In genomic region chr6:109153624-109154023, GRCm38 (mm10) we compare ENCODE assay signal across 20 mouse cellular contexts.
DNase-seq lines count a peak whose midpoint lies in the region; ATAC-seq and TF ChIP-seq lines count a peak whose summit lies in the region.
"Had no signal": no experiment of that assay in that cellular context is flagged by ENCODE, and none has a peak within 500 bp of the region (broad histone marks: within the 10 kb centered on the region; RNA-seq: fewer than 3 reads in every experiment).

No protein-coding gene starts in this region.

- H3K27ac ChIP-seq in lung, embryonic 14.5 days (ENCODE audit: low read depth), result no peak overlapping the region
- no peak overlapping the region for H3K27ac ChIP-seq in liver, embryonic 12.5 days
- no peak overlapping the region for H3K27ac ChIP-seq in thymus, adult 2 months (ENCODE audit: control insufficient read depth, insufficient read depth, low read length)
- H3K27ac ChIP-seq: embryonic facial prominence, embryonic 13.5 days; gastrocnemius, adult 2 months; hindbrain, postnatal 0 days; limb, embryonic 15.5 days; midbrain, embryonic 10.5 days; neural tube, embryonic 15.5 days; stomach, postnatal 0 days had no signal

- intact Hi-C loops in heart, postnatal 14 days (cut with DNase I), result loop anchor here (5.0 kb wide), 1 partner anchor 276 kb away; no protein-coding TSS in a partner anchor

- TF ChIP-seq CTCF in lung, embryonic 14.5 days (IDR thresholded peaks at IDR 0.05; ENCODE audit: low read depth), result no peak
- no peak for TF ChIP-seq CTCF in thymus, adult 2 months (IDR thresholded peaks at IDR 0.05; ENCODE audit: borderline replicate concordance, control insufficient read depth, extremely low read depth, insufficient read depth, low read length, poor library complexity)

- 37% methylated on average over 7 of the region's 7 CpGs for WGBS in lung, embryonic 14.5 days
- 29% methylated on average over 7 of the region's 7 CpGs for WGBS in liver, embryonic 12.5 days (ENCODE audit: insufficient replicate concordance)
- WGBS in thymus, adult 2 months, result 23% methylated on average over 7 of the region's 7 CpGs

- no peaks in the 10 kb centered on the region for H3K4me1 ChIP-seq in lung, embryonic 14.5 days (ENCODE audit: insufficient read depth)
- no peaks in the 10 kb centered on the region for H3K4me1 ChIP-seq in liver, embryonic 12.5 days
- no peaks in the 10 kb centered on the region for H3K4me1 ChIP-seq in thymus, adult 2 months (replicated peaks; ENCODE audit: control insufficient read depth, insufficient read depth, low read length)
- H3K4me1 ChIP-seq: embryonic facial prominence, embryonic 13.5 days; limb, embryonic 15.5 days; midbrain, embryonic 10.5 days had no signal

- ATAC-seq in lung, embryonic 14.5 days (ENCODE audit: insufficient read depth), result no peak; the same call in 1 of the 2 replicates
- peak; percentile 62 for ATAC-seq in liver, embryonic 12.5 days
- peak; percentile 18; the same call in 1 of the 2 replicates for ATAC-seq in megakaryocyte, adult 5-6 weeks (ENCODE audit: poor library complexity, severe bottlenecking)
- ATAC-seq: hindbrain, postnatal 0 days had no signal

- H3K36me3 ChIP-seq in lung, embryonic 14.5 days (ENCODE audit: insufficient read depth), result no peaks in the 10 kb centered on the region
- H3K36me3 ChIP-seq in liver, embryonic 12.5 days, result no peaks in the 10 kb centered on the region
- H3K36me3 ChIP-seq in thymus, adult 2 months (ENCODE audit: control insufficient read depth, insufficient read depth, low read length), result no peaks in the 10 kb centered on the region
- H3K36me3 ChIP-seq: embryonic facial prominence, embryonic 13.5 days; limb, embryonic 15.5 days; midbrain, embryonic 10.5 days; neural tube, embryonic 15.5 days had no signal

- H3K9me3 ChIP-seq in lung, embryonic 14.5 days (ENCODE audit: low read depth, low read length), result no peaks in the 10 kb centered on the region
- no peaks in the 10 kb centered on the region for H3K9me3 ChIP-seq in liver, embryonic 12.5 days (replicated peaks)
- H3K9me3 ChIP-seq: embryonic facial prominence, embryonic 13.5 days; limb, embryonic 15.5 days; midbrain, embryonic 10.5 days; neural tube, embryonic 15.5 days had no signal

- DNase-seq in heart, adult 9 months (ENCODE audit: low spot score in 2 of 2), result peak; percentile 12 to 13
- no peak for DNase-seq in heart, postnatal 14 days
- DNase-seq in lung, embryonic 14.5 days, result peak; percentile 26
- no peak for DNase-seq in lung, postnatal 14 days
- no peak for DNase-seq in layer of hippocampus, adult 9-11 months
- DNase-seq in thymus, adult 2 months, result no peak
- DNase-seq: adrenal gland, postnatal 14 days; B cell, adult 2 months; cerebellum, adult 8-10 months; gastrocnemius, adult 2 months; kidney, adult 8-10 months; thymus, postnatal 14 days had no signal

- H3K27me3 ChIP-seq in lung, embryonic 14.5 days (ENCODE audit: insufficient read depth, low read length), result no peaks in the 10 kb centered on the region
- H3K27me3 ChIP-seq in liver, embryonic 12.5 days (replicated peaks), result no peaks in the 10 kb centered on the region
- H3K27me3 ChIP-seq in thymus, adult 2 months (ENCODE audit: control insufficient read depth, insufficient read depth, low read length), result no peaks in the 10 kb centered on the region
- H3K27me3 ChIP-seq: embryonic facial prominence, embryonic 13.5 days; limb, embryonic 15.5 days; neural tube, embryonic 15.5 days had no signal

- H3K9ac ChIP-seq in lung, embryonic 14.5 days, result no peak overlapping the region
- no peak overlapping the region for H3K9ac ChIP-seq in liver, embryonic 12.5 days
- H3K9ac ChIP-seq: embryonic facial prominence, embryonic 13.5 days; limb, embryonic 15.5 days; neural tube, embryonic 15.5 days had no signal

- H3K4me2 ChIP-seq in lung, embryonic 14.5 days, result no peak overlapping the region
- no peak overlapping the region for H3K4me2 ChIP-seq in liver, embryonic 12.5 days
- H3K4me2 ChIP-seq: embryonic facial prominence, embryonic 13.5 days; limb, embryonic 15.5 days; neural tube, embryonic 15.5 days had no signal

- TF ChIP-seq POLR2A in thymus, adult 2 months (IDR thresholded peaks at IDR 0.05; ENCODE audit: control insufficient read depth, extremely low read depth, insufficient read depth, low read length, poor library complexity), result no peak

- H3K4me3 ChIP-seq in lung, embryonic 14.5 days (ENCODE audit: low read depth, low read length), result no peak overlapping the region
- no peak overlapping the region for H3K4me3 ChIP-seq in liver, embryonic 12.5 days
- H3K4me3 ChIP-seq in thymus, adult 2 months (ENCODE audit: control insufficient read depth, insufficient read depth, low read length), result no peak overlapping the region
- H3K4me3 ChIP-seq: embryonic facial prominence, embryonic 13.5 days; gastrocnemius, adult 2 months; limb, embryonic 15.5 days; midbrain, embryonic 10.5 days; neural tube, embryonic 15.5 days had no signal

Comparison
In these comparisons a context has a peak if more than half of its experiments do, and no peak if none do; other contexts are left out.
1. DNase-seq: peak in heart, adult 9 months (2 of 2) and lung, embryonic 14.5 days (single experiment); none in heart, postnatal 14 days (0 of 2), lung, postnatal 14 days (single experiment), layer of hippocampus, adult 9-11 months (single experiment) and thymus, adult 2 months (single experiment).